Mouse (Mus musculus): ENCODE data around the gene Slc25a19.

Slc25a19 gene

DNA sequence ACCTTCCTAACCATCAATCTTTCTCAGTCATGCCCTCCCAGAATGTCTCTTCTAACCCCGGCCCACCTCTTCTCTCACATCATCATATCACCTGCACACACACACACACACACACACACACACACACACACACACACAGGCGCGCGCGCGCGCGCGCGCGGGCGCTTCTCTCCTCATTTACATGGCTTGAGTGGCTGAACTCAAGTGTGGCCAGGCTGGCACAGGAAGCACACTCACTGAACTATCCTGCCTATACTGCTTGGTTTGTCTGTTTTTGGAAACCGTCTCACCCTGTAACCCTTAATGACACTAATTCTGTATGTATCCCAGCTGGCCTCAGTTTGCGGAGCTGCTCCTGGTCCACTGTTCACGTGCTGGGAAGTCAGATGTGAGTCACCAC lies 27.4 kb downstream of the Slc25a19 start:
- DNase-seq (ENCODE audit: low read depth, low spot score) = no peak

DNA sequence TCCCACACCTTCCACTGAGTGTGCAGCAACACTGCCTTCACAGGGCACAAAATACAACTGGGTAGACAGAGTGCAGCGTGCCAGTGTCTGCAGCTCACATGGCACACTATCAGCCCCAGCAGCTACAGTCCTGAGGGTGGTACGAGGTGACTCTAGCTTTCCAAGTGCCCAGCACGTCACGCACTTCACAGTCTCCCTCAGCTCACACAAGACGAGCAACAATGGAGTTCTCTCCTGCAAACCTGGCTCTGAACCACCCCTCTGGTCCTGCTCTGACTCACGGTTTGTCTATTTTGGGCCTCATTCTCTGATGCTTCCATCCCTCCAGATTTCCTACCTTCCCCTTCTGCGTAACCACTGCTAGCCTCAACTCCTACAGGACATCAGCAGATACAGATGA lies 28.4 kb downstream of the Slc25a19 start:
- DNase-seq (ENCODE audit: low read depth, low spot score) = no peak

DNA sequence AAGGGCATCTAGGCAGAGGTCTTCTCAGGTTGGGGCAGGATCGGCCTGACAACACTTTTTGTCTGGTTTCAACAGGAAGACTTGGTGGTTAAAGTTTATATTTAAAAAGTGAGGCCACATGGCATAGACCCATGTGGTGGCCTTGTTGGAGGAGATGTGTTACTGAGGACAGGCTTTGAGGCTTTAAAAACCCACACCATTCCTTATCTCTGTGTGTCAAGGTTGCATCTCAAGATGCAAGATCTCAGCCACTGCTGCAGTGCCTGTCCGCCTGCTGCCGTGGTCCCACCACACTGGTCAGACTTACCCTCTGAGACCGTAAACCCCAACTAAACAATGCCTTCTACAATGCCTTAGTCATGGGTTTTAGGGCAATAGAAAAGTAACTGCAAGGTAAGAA lies 29.8 kb downstream of the Slc25a19 start:
- no peak for DNase-seq (ENCODE audit: low read depth, low spot score)

- DNase-seq (ENCODE audit: low read depth, low spot score) = no peak
Measured at GRCm38 (mm10) chr11:115595209-115595608, 32.9 kb downstream of the Slc25a19 start.

GRCm38 (mm10) chr11:115590526-115591075 lies 37.5 kb downstream of the Slc25a19 start:
- DNase-seq (ENCODE audit: low read depth, low spot score) = no peak

DNA sequence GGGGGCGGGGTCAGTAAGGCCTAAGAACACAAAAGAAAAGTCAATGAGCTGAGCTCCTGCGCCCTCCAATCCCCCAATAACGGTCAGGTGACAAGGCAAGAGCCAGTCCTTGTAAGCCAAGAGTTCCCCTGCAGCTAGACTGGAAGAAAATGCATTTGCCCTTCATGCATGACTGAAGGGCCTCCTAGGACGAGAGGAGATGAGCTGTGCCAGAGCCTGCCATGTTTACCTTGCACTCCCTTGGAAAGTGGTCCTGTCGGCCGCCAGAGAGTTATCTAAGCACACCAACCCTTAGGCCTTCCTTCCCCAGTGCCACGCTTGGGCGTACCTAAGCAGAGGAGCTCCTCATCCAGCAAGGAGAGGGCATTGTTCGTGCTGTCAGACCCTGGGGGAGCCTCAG lies 40.1 kb downstream of the Slc25a19 start:
- no peak for DNase-seq (ENCODE audit: low read depth, low spot score)

DNA sequence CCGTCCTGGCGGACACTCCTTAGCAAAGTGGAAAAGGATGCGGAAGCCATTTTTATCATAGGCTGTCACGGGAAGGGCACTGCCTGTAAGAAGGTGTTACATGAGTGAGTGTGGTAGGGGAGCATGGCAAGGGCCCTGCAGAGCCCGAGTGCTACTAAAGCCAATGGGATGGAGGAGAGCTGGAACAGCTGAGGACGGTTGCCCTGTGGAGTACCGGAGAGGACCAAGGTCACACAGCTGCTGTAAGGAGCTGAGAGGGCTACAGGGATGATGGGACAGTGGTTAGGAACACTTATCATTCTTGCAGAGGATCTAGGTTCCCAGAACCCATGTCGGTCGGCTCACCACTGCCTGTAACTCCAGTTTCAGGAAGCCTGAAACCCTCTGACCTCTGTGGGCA lies 41.7 kb downstream of the Slc25a19 start:
- DNase-seq (ENCODE audit: low read depth, low spot score) = no peak

GRCm38 (mm10) chr11:115585573-115586100 lies 42.5 kb downstream of the Slc25a19 start:
- no peak for DNase-seq (ENCODE audit: low read depth, low spot score)

GRCm38 (mm10) chr11:115584376-115585073 lies 43.6 kb downstream of the Slc25a19 start:
- no peak for DNase-seq (ENCODE audit: low read depth, low spot score)

- no peak for DNase-seq (ENCODE audit: low read depth, low spot score)
Measured at GRCm38 (mm10) chr11:115582913-115583606, 45.0 kb downstream of the Slc25a19 start.

DNA sequence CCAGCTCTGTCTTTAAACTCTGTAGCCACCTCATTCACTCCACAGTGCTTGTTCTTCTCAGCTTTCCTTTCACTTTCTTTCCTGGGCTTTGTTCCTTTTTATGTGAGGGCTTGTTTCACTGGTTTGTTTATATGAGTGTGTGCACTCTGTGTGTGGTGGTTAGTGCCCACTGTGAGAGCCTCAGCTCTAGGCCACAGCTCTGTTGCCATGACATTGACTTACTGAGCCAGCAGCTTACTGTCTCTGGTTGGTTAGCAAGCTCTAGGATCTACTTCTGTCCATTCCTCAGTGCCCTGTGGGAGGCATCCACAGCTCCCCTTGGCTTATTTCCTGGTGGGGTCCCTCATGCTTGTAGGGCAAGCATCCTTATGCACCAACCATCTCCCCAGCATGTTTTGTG lies 49.0 kb downstream of the Slc25a19 start:
- DNase-seq (ENCODE audit: low read depth, low spot score) = no peak

GRCm38 (mm10) chr11:115564961-115565360 lies 63.1 kb downstream of the Slc25a19 start:
- no peak for DNase-seq (ENCODE audit: low read depth, low spot score)

Measured in brain, embryonic 18.5 days (tissue).